Mouse (Mus musculus) liver, embryonic 11.5 days (tissue): ENCODE measurements around the gene Clasp2. TPM values are rescaled to one million over a fixed set of nuclear protein-coding genes. Genes with fewer than 3 reads are reported as not detected.

ENCODE experiments used
- ATAC-seq: fragments of 200-750 bp; cut with Nextera tagmentation; replicated peaks from 2 replicates; pipeline ENCODE4 v1.8.0; 2017; ENCODE audit warnings: moderate number of reproducible peaks, mild to moderate bottlenecking, moderate TSS enrichment, moderate library complexity; ENCODE audit not compliant: low FRiP score
- DNase-seq: peaks from one replicate; pipeline ENCODE4 v3.0.0-alpha.2; 2017; ENCODE audit warnings: low spot score
- H3K27ac ChIP-seq: fragments of 300-500 bp; sonication (generic); 2 replicates; pipeline ENCODE4 v1.5.1; 2014; ENCODE audit warnings: mild to moderate bottlenecking, low read depth, low read length, control low read depth
- H3K27me3 ChIP-seq: fragments of 300-500 bp; sonication (generic); replicated peaks from 2 replicates; pipeline ENCODE4 v1.6.1; 2014; ENCODE audit warnings: low read length, mixed read lengths; ENCODE audit not compliant: control insufficient read depth, insufficient read depth
- H3K36me3 ChIP-seq: fragments of 300-500 bp; sonication (generic); 2 replicates; pipeline ENCODE4 v1.6.1; 2014; ENCODE audit warnings: mild to moderate bottlenecking, low read length, moderate library complexity, mixed read lengths; ENCODE audit not compliant: control insufficient read depth, insufficient read depth
- H3K4me1 ChIP-seq: fragments of 300-500 bp; sonication (generic); replicated peaks from 2 replicates; pipeline ENCODE4 v1.6.1; 2014; ENCODE audit warnings: low read length, mixed read lengths; ENCODE audit not compliant: control insufficient read depth, insufficient read depth
- H3K4me2 ChIP-seq: fragments of 300-500 bp; sonication (generic); 2 replicates; pipeline ENCODE4 v1.6.1; 2014; ENCODE audit warnings: mild to moderate bottlenecking, control low read depth, moderate library complexity
- H3K4me3 ChIP-seq: fragments of 300-500 bp; sonication (generic); 2 replicates; pipeline ENCODE4 v1.5.1; 2014; ENCODE audit warnings: low read depth, low read length, control low read depth
- H3K9ac ChIP-seq: fragments of 300-500 bp; sonication (generic); 2 replicates; pipeline ENCODE4 v1.6.1; 2014; ENCODE audit warnings: low read depth, low read length, control low read depth
- H3K9me3 ChIP-seq: fragments of 300-500 bp; sonication (generic); 2 replicates; pipeline ENCODE4 v1.6.1; 2016; ENCODE audit warnings: low read length, inconsistent platforms, mixed read lengths; ENCODE audit not compliant: control insufficient read depth
- WGBS: fragments of 180-500 bp; shearing (Covaris S2); extraction: QIAGEN DNeasy Blood & Tissue Kit; methylation state at CpG from one replicate; pipeline ENCODE4 v1.1.7; 2014; 5-methylcytosine and 5-hydroxymethylcytosine counted together
- polyA plus RNA-seq: library from polyadenylated mRNA; unstranded; fragments of >200 nt; fragmentation: Nextera tagmentation; extraction: Ambion mirVana; gene quantifications from 2 replicates; pipeline ENCODE4 v1.2.1, GENCODE M21; 2014

Clasp2 gene
- polyA plus RNA-seq, 1 experiment from 2014 or later: 30.5 TPM

- Histone ChIP-seq H3K9me3 (no peaks in the 10 kb centered on the region), H3K4me1 (peaks cover 14% of the 10 kb centered on the region), H3K27ac (no peak overlapping the region), H3K9ac (peak overlapping the region; percentile 74), H3K36me3 (no peaks in the 10 kb centered on the region), H3K4me3 (peak overlapping the region; percentile 67), H3K27me3 (no peaks in the 10 kb centered on the region), H3K4me2 (peak overlapping the region; percentile 99)
- WGBS: 5% methylated on average over 17 of the region's 17 CpGs
- DNase-seq: peak; percentile 42
- ATAC-seq: no peak
Measured at GRCm38 (mm10) chr9:113742361-113742794, 1.1 kb downstream of the Clasp2 start.

- Histone ChIP-seq H3K4me1 (peaks cover 14% of the 10 kb centered on the region), H3K9me3 (no peaks in the 10 kb centered on the region), H3K4me3 (no peak overlapping the region), H3K36me3 (no peaks in the 10 kb centered on the region), H3K4me2 (peak overlapping the region; percentile 99), H3K27ac (no peak overlapping the region), H3K27me3 (no peaks in the 10 kb centered on the region), H3K9ac (no peak overlapping the region)
- DNase-seq (no peak), ATAC-seq (no peak)
- WGBS: 55% methylated on average over 3 of the region's 3 CpGs
Measured at GRCm38 (mm10) chr9:113743291-113743690, 2.0 kb downstream of the Clasp2 start.

GRCm38 (mm10) chr9:113749356-113749755 lies 8.1 kb downstream of the Clasp2 start:
- H3K4me3 ChIP-seq: no peak overlapping the region
- ATAC-seq: no peak
- no peak for DNase-seq
- no peak overlapping the region for H3K27ac ChIP-seq
- H3K4me1 ChIP-seq: peaks cover 7% of the 10 kb centered on the region
- H3K27me3 ChIP-seq: no peaks in the 10 kb centered on the region
- 88% methylated on average over 7 of the region's 7 CpGs for WGBS
- no peaks in the 10 kb centered on the region for H3K9me3 ChIP-seq
- no peak overlapping the region for H3K4me2 ChIP-seq
- H3K9ac ChIP-seq: no peak overlapping the region
- no peaks in the 10 kb centered on the region for H3K36me3 ChIP-seq

- 0 out of 2 replicates have a peak overlapping the region, but pooled peaks have one; percentile 2 for H3K4me3 ChIP-seq
- ATAC-seq (peak; percentile 96), DNase-seq (no peak)
- 50% methylated on average over 15 of the region's 15 CpGs for WGBS
- 0 out of 2 replicates have a peak, but pooled peaks cover 2% of the 10 kb centered on the region for H3K9me3 ChIP-seq
- peak overlapping the region; percentile 62 for H3K4me2 ChIP-seq
- peaks cover 33% of the 10 kb centered on the region for H3K4me1 ChIP-seq
- H3K9ac ChIP-seq: no peak overlapping the region
- no peaks in the 10 kb centered on the region for H3K27me3 ChIP-seq
- H3K27ac ChIP-seq: peak overlapping the region; percentile 77
- peaks cover 8% of the 10 kb centered on the region for H3K36me3 ChIP-seq
Measured at GRCm38 (mm10) chr9:113755888-113756719, 14.8 kb downstream of the Clasp2 start.

- 88% methylated on average over 10 of the region's 10 CpGs for WGBS
Measured at GRCm38 (mm10) chr9:113758472-113758871, 17.2 kb downstream of the Clasp2 start.

GRCm38 (mm10) chr9:113759684-113760083 lies 18.4 kb downstream of the Clasp2 start:
- Histone ChIP-seq H3K9me3 (0 out of 2 replicates have a peak, but pooled peaks cover 2% of the 10 kb centered on the region), H3K27ac (no peak overlapping the region), H3K9ac (no peak overlapping the region), H3K27me3 (no peaks in the 10 kb centered on the region), H3K36me3 (peaks cover 11% of the 10 kb centered on the region), H3K4me1 (peaks cover 25% of the 10 kb centered on the region), H3K4me3 (no peak overlapping the region), H3K4me2 (no peak overlapping the region)
- ATAC-seq (no peak), DNase-seq (no peak)
- WGBS: 93% methylated on average over 1 of the region's 1 CpGs

More at GRCm38 (mm10) chr9:113758472-113758871, 17.2 kb downstream of the Clasp2 start:
- Histone ChIP-seq H3K36me3 (peaks cover 11% of the 10 kb centered on the region), H3K9me3 (0 out of 2 replicates have a peak, but pooled peaks cover 2% of the 10 kb centered on the region), H3K27me3 (no peaks in the 10 kb centered on the region), H3K4me3 (no peak overlapping the region), H3K4me2 (no peak overlapping the region), H3K4me1 (peaks cover 29% of the 10 kb centered on the region), H3K9ac (no peak overlapping the region), H3K27ac (no peak overlapping the region)
- no peak for DNase-seq
- no peak for ATAC-seq

- Histone ChIP-seq H3K4me2 (no peak overlapping the region), H3K9ac (no peak overlapping the region), H3K4me1 (peaks cover 5% of the 10 kb centered on the region), H3K27me3 (no peaks in the 10 kb centered on the region), H3K9me3 (0 out of 2 replicates have a peak, but pooled peaks cover 2% of the 10 kb centered on the region), H3K4me3 (no peak overlapping the region), H3K27ac (no peak overlapping the region), H3K36me3 (peaks cover 11% of the 10 kb centered on the region)
- DNase-seq: no peak
- 93% methylated on average over 6 of the region's 6 CpGs for WGBS
- ATAC-seq: no peak
Measured at GRCm38 (mm10) chr9:113762389-113762788, 21.1 kb downstream of the Clasp2 start.

- Histone ChIP-seq H3K9me3 (0 out of 2 replicates have a peak, but pooled peaks cover 2% of the 10 kb centered on the region), H3K4me2 (no peak overlapping the region), H3K36me3 (peaks cover 11% of the 10 kb centered on the region), H3K27ac (no peak overlapping the region), H3K4me1 (no peaks in the 10 kb centered on the region), H3K9ac (no peak overlapping the region), H3K27me3 (no peaks in the 10 kb centered on the region), H3K4me3 (no peak overlapping the region)
- DNase-seq (no peak), ATAC-seq (no peak)
- 59% methylated on average over 4 of the region's 4 CpGs for WGBS
Measured at GRCm38 (mm10) chr9:113763123-113763522, 21.9 kb downstream of the Clasp2 start.

GRCm38 (mm10) chr9:113770640-113771039 lies 29.4 kb downstream of the Clasp2 start:
- ATAC-seq (no peak), DNase-seq (no peak)
- no peak overlapping the region for H3K27ac ChIP-seq
- H3K27me3 ChIP-seq: no peaks in the 10 kb centered on the region
- no peak overlapping the region for H3K4me3 ChIP-seq
- H3K4me2 ChIP-seq: no peak overlapping the region
- no peaks in the 10 kb centered on the region for H3K36me3 ChIP-seq
- 60% methylated on average over 4 of the region's 4 CpGs for WGBS
- H3K9me3 ChIP-seq: no peaks in the 10 kb centered on the region
- H3K4me1 ChIP-seq: no peaks in the 10 kb centered on the region
- H3K9ac ChIP-seq: no peak overlapping the region
